ENCODE assay signal across 9 mouse cellular contexts in genomic region chr5:139546771-139547420, GRCm38 (mm10). TPM values are rescaled to one million over a fixed set of nuclear protein-coding genes. Genes with fewer than 3 reads are reported as not detected.
DNase-seq lines count a peak whose midpoint lies in the region; ATAC-seq and TF ChIP-seq lines count a peak whose summit lies in the region.
"Had no signal": no experiment of that assay in that cellular context is flagged by ENCODE, and none has a peak within 500 bp of the region (broad histone marks: within the 10 kb centered on the region; RNA-seq: fewer than 3 reads in every experiment).

No protein-coding gene starts in this region.

- no peak for TF ChIP-seq POLR2A in limb, embryonic 14.5 days (IDR thresholded peaks at IDR 0.05; ENCODE audit: borderline replicate concordance, extremely low read depth, insufficient read depth, insufficient read length)

- no peaks in the 10 kb centered on the region for H3K36me3 ChIP-seq in heart, embryonic 14.5 days (ENCODE audit: control insufficient read depth, insufficient read depth, low read length)
- no peaks in the 10 kb centered on the region for H3K36me3 ChIP-seq in embryonic facial prominence, embryonic 14.5 days (ENCODE audit: control insufficient read depth, insufficient read depth, low read length)
- no peaks in the 10 kb centered on the region for H3K36me3 ChIP-seq in limb, embryonic 14.5 days (ENCODE audit: control insufficient read depth, insufficient read depth, low read length)

- ATAC-seq in heart, embryonic 14.5 days (ENCODE audit: insufficient number of reproducible peaks, insufficient read depth, low FRiP score, low read depth): no peak
- no peak for ATAC-seq in embryonic facial prominence, embryonic 14.5 days (ENCODE audit: low read depth)
- ATAC-seq in limb, embryonic 14.5 days (ENCODE audit: low FRiP score, low read depth): peak; percentile 36; the same call in 1 of the 2 replicates

- no peak overlapping the region for H3K27ac ChIP-seq in heart, embryonic 14.5 days (replicated peaks in 1 of 2; ENCODE audit: control insufficient read depth in 1 of 2, insufficient read depth in 1 of 2, low read depth in 2 of 2, low read length in 2 of 2)
- H3K27ac ChIP-seq in embryonic facial prominence, embryonic 14.5 days (replicated peaks; ENCODE audit: low read depth, low read length): no peak overlapping the region
- H3K27ac ChIP-seq in limb, embryonic 14.5 days (replicated peaks; ENCODE audit: low read depth, low read length): no peak overlapping the region

- 0 out of 2 replicates have a peak overlapping the region, but pooled peaks have one; percentile 6 for H3K4me2 ChIP-seq in heart, embryonic 14.5 days (ENCODE audit: low read length)
- H3K4me2 ChIP-seq in embryonic facial prominence, embryonic 14.5 days (ENCODE audit: low read depth, low read length): peak overlapping the region; percentile 23; the same call in 1 of the 2 replicates
- no peak overlapping the region for H3K4me2 ChIP-seq in limb, embryonic 14.5 days (replicated peaks; ENCODE audit: low read depth, low read length, severe bottlenecking)

- H3K27me3 ChIP-seq in heart, embryonic 14.5 days (ENCODE audit: control insufficient read depth, insufficient read depth, low read length): peaks cover 96% of the 10 kb centered on the region
- H3K27me3 ChIP-seq in embryonic facial prominence, embryonic 14.5 days (replicated peaks; ENCODE audit: control insufficient read depth, insufficient read depth, low read length): peaks cover 98% of the 10 kb centered on the region
- peaks cover 97% of the 10 kb centered on the region for H3K27me3 ChIP-seq in limb, embryonic 14.5 days (ENCODE audit: control insufficient read depth, insufficient read depth, low read length)

- under 1% methylated on average over 68 of the region's 68 CpGs for WGBS in heart, embryonic 14.5 days
- WGBS in embryonic facial prominence, embryonic 14.5 days: 0% methylated on average over 12 of the region's 68 CpGs
- 4% methylated on average over 39 of the region's 68 CpGs for WGBS in limb, embryonic 14.5 days

- H3K9me3 ChIP-seq in heart, embryonic 14.5 days (ENCODE audit: control insufficient read depth, low read length): no peaks in the 10 kb centered on the region
- H3K9me3 ChIP-seq in embryonic facial prominence, embryonic 14.5 days (ENCODE audit: control insufficient read depth, low read length): no peaks in the 10 kb centered on the region
- no peaks in the 10 kb centered on the region for H3K9me3 ChIP-seq in limb, embryonic 14.5 days (ENCODE audit: control insufficient read depth, low read length)

- no peak for DNase-seq in heart, adult 8-10 months (ENCODE audit: low spot score)
- peak; percentile 64 for DNase-seq in ZHBTc4 (ENCODE audit: low read depth, low spot score)
- DNase-seq in embryonic facial prominence, embryonic 14.5 days (ENCODE audit: low spot score): no peak
- no peak for DNase-seq in limb, embryonic 14.5 days (ENCODE audit: low spot score)
- no peak for DNase-seq in adrenal gland, postnatal 25 days
- no peak for DNase-seq in layer of hippocampus, postnatal 36 days
- no peak for DNase-seq in lung, postnatal 10 days

- H3K9ac ChIP-seq in heart, embryonic 14.5 days (ENCODE audit: low read length): no peak overlapping the region
- H3K9ac ChIP-seq in embryonic facial prominence, embryonic 14.5 days (ENCODE audit: low read depth, low read length): no peak overlapping the region; the same call in 1 of the 2 replicates
- no peak overlapping the region for H3K9ac ChIP-seq in limb, embryonic 14.5 days (ENCODE audit: low read depth, low read length, severe bottlenecking)

- peak overlapping the region in 1 of 2 experiments; percentile 14; a peak in 2 of 4 replicates for H3K4me3 ChIP-seq in heart, embryonic 14.5 days (ENCODE audit: control insufficient read depth in 1 of 2, insufficient read depth in 1 of 2, low read depth in 1 of 2, low read length in 2 of 2)
- H3K4me3 ChIP-seq in embryonic facial prominence, embryonic 14.5 days (ENCODE audit: low read depth, low read length): peak overlapping the region; percentile 16
- H3K4me3 ChIP-seq in limb, embryonic 14.5 days (replicated peaks; ENCODE audit: low read length): no peak overlapping the region

- peaks cover 0 to 4% of the 10 kb centered on the region in 2 experiments; a peak in 2 of 4 replicates for H3K4me1 ChIP-seq in heart, embryonic 14.5 days (ENCODE audit: control insufficient read depth in 2 of 2, insufficient read depth in 2 of 2, low read length in 2 of 2)
- no peaks in the 10 kb centered on the region for H3K4me1 ChIP-seq in embryonic facial prominence, embryonic 14.5 days (ENCODE audit: control insufficient read depth, insufficient read depth, low read length)
- no peaks in the 10 kb centered on the region for H3K4me1 ChIP-seq in limb, embryonic 14.5 days (ENCODE audit: control insufficient read depth, insufficient read depth, low read length)

RNA-seq across cellular contexts. Expression of gene Uncx, which starts 3.6 kb away (rescaled TPM):
- not detected in 2 replicates for polyA plus RNA-seq in heart, embryonic 14.5 days (2014; fragmentation: Nextera tagmentation; extraction: Ambion mirVana)
- total RNA-seq in heart, adult 8-10 months (2022): not detected
- polyA plus RNA-seq in embryonic facial prominence, embryonic 14.5 days (2014; fragmentation: Nextera tagmentation; extraction: Ambion mirVana): 2.5 and 2.9 TPM in 2 replicates
- 0.20 TPM in 2 replicates for polyA plus RNA-seq in limb, embryonic 14.5 days (2012; rRNA removed)
- 0.07 and 0.12 TPM in 2 replicates for polyA plus RNA-seq in limb, embryonic 14.5 days (2014; fragmentation: Nextera tagmentation; extraction: Ambion mirVana)
- total RNA-seq in adrenal gland, postnatal 25 days (2021): not detected in 2 replicates
- under 1 TPM in 1 of 2 experiments, not detected in 1; 0.12 TPM for total RNA-seq in layer of hippocampus, postnatal 36 days (2021)
- total RNA-seq: megakaryocyte progenitor cell, adult 5-6 weeks had no signal
